Mouse (Mus musculus) embryonic facial prominence, embryonic 15.5 days (tissue): Measurements from ENCODE around the gene Taar2. TPM values are rescaled to one million over a fixed set of nuclear protein-coding genes. Genes with fewer than 3 reads are reported as not detected.

Source experiments
- ATAC-seq: fragments of 200-750 bp; cut with Nextera tagmentation; 2 replicates; pipeline ENCODE4 v1.8.0; 2017; ENCODE audit warnings: low read depth, moderate TSS enrichment; ENCODE audit not compliant: insufficient number of reproducible peaks, low FRiP score, low TSS enrichment
- H3K27ac ChIP-seq: fragments of 300-500 bp; sonication (generic); replicated peaks from 2 replicates; pipeline ENCODE4 v1.5.1; 2015; ENCODE audit warnings: mild to moderate bottlenecking, inconsistent platforms
- H3K27me3 ChIP-seq: fragments of 300-500 bp; sonication (generic); 2 replicates; pipeline ENCODE4 v1.6.1; 2015; ENCODE audit warnings: inconsistent platforms
- H3K36me3 ChIP-seq: fragments of 300-500 bp; sonication (generic); 2 replicates; pipeline ENCODE4 v1.6.1; 2015; ENCODE audit warnings: mild to moderate bottlenecking, inconsistent platforms
- H3K4me1 ChIP-seq: fragments of 300-500 bp; sonication (generic); 2 replicates; pipeline ENCODE4 v1.6.1; 2015; ENCODE audit warnings: inconsistent platforms
- H3K4me2 ChIP-seq: fragments of 300-500 bp; sonication (generic); replicated peaks from 2 replicates; pipeline ENCODE4 v1.6.1; 2015; ENCODE audit warnings: mild to moderate bottlenecking, inconsistent platforms
- H3K4me3 ChIP-seq: fragments of 300-500 bp; sonication (generic); replicated peaks from 2 replicates; pipeline ENCODE4 v1.5.1; 2015; ENCODE audit warnings: mild to moderate bottlenecking, inconsistent platforms
- H3K9ac ChIP-seq: fragments of 300-500 bp; sonication (generic); 2 replicates; pipeline ENCODE4 v1.6.1; 2015; ENCODE audit warnings: inconsistent platforms
- H3K9me3 ChIP-seq: fragments of 300-500 bp; sonication (generic); replicated peaks from 2 replicates; pipeline ENCODE4 v1.6.1; 2016; ENCODE audit warnings: inconsistent platforms
- WGBS: fragments of 180-500 bp; shearing (Covaris S2); methylation state at CpG from one replicate; pipeline ENCODE4 v1.1.7; 2015; 5-methylcytosine and 5-hydroxymethylcytosine counted together
- polyA plus RNA-seq: library from polyadenylated mRNA; unstranded; fragments of >200 nt; fragmentation: Nextera tagmentation; extraction: Ambion mirVana; gene quantifications from 2 replicates; pipeline ENCODE4 v1.2.1, GENCODE M21; 2015

Gene Taar2
- polyA plus RNA-seq, 1 experiment from 2014 or later: 0.75 TPM

DNA sequence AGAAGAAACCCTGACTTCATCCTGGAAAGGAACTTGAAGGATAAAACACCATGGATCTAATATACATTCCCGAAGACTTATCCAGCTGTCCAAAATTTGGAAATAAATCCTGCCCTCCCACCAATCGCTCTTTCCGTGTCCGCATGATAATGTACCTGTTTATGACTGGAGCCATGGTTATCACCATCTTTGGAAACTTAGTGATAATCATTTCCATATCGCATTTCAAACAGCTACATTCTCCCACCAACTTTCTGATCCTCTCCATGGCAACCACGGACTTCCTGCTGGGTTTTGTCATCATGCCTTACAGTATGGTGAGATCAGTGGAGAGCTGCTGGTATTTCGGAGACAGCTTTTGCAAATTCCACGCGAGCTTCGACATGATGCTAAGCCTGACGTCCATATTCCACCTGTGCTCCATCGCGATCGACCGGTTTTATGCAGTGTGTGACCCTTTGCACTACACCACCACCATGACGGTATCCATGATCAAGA lies 11.2 kb downstream of the Taar2 start, which contains the start of gene Taar3:
Gene Taar3 (plus strand): TSS at position 51 of the 498 bp plus-strand sequence.
- no peak within 1 kb of the TSS for H3K27ac ChIP-seq
- H3K9ac ChIP-seq: no peak within 1 kb of the TSS
- no peaks in the 10 kb centered on the region for H3K27me3 ChIP-seq
- H3K4me2 ChIP-seq: no peak within 1 kb of the TSS
- 81% methylated on average over 16 of the region's 16 CpGs for WGBS
- no peaks in the 10 kb centered on the region for H3K36me3 ChIP-seq
- H3K9me3 ChIP-seq: no peaks in the 10 kb centered on the region
- H3K4me3 ChIP-seq: no peak within 1 kb of the TSS
- no peak for ATAC-seq
- H3K4me1 ChIP-seq: no peaks in the 10 kb centered on the region

GRCm38 (mm10) chr10:23951714-23952113 lies 13.3 kb downstream of the Taar2 start:
- Histone ChIP-seq H3K27ac (no peak overlapping the region), H3K9ac (no peak overlapping the region), H3K36me3 (no peaks in the 10 kb centered on the region), H3K4me3 (no peak overlapping the region), H3K9me3 (no peaks in the 10 kb centered on the region), H3K27me3 (no peaks in the 10 kb centered on the region), H3K4me2 (no peak overlapping the region), H3K4me1 (no peaks in the 10 kb centered on the region)
- no peak for ATAC-seq
- 76% methylated on average over 6 of the region's 6 CpGs for WGBS

- no peak for ATAC-seq
- no peak overlapping the region for H3K4me3 ChIP-seq
- WGBS: 45% methylated on average over 3 of the region's 3 CpGs
- H3K9ac ChIP-seq: no peak overlapping the region
- H3K4me1 ChIP-seq: no peaks in the 10 kb centered on the region
- H3K36me3 ChIP-seq: no peaks in the 10 kb centered on the region
- H3K27me3 ChIP-seq: no peaks in the 10 kb centered on the region
- H3K9me3 ChIP-seq: no peaks in the 10 kb centered on the region
- no peak overlapping the region for H3K27ac ChIP-seq
- no peak overlapping the region for H3K4me2 ChIP-seq
These were observed 20.7 kb downstream of the Taar2 start for GRCm38 (mm10) chr10:23959071-23959470.

DNA sequence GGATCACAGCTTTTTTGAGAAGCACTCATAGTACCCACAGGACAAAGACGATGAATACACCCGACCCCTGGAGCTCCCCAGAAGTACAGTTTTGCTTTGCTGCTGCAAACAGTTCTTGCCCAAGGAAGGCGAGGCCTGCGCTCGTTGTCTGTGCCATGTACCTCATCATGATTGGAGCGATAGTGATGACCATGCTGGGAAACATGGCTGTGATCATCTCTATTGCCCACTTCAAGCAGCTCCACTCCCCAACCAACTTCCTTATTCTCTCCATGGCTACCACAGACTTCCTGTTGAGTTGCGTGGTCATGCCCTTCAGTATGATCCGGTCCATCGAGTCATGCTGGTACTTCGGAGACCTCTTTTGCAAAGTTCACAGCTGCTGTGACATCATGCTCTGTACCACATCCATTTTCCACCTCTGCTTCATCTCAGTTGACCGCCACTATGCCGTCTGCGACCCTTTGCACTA lies 22.1 kb downstream of the Taar2 start, which contains the start of gene Taar4:
Gene Taar4 (plus strand): TSS at position 51 of the 472 bp plus-strand sequence.
- Histone ChIP-seq H3K9me3 (no peaks in the 10 kb centered on the region), H3K4me3 (no peak within 1 kb of the TSS), H3K4me2 (no peak within 1 kb of the TSS), H3K9ac (no peak within 1 kb of the TSS), H3K27ac (no peak within 1 kb of the TSS), H3K36me3 (no peaks in the 10 kb centered on the region), H3K4me1 (no peaks in the 10 kb centered on the region), H3K27me3 (no peaks in the 10 kb centered on the region)
- WGBS: 96% methylated on average over 13 of the region's 13 CpGs
- ATAC-seq: no peak

DNA sequence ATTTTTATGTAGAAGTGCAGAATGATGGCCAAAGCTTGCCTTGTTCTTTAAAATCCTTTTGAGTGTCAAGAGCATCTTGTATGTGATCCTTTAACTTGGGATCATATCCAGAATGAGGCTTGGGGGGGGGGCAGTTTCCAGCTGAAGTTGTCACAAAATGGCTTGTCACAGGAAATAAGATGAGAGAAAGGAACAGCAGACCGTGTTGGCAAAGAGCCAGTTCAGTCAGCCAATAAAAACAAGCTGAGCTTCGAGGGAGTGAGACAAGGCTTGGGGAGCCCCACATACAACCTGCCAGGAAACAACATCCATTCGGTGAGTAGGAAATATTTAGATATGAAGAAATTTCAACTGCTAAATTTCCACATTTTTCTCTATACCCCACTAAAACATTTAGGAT lies 25.1 kb downstream of the Taar2 start:
- Histone ChIP-seq H3K9me3 (no peaks in the 10 kb centered on the region), H3K4me1 (no peaks in the 10 kb centered on the region), H3K4me3 (no peak overlapping the region), H3K27me3 (no peaks in the 10 kb centered on the region), H3K36me3 (no peaks in the 10 kb centered on the region), H3K4me2 (no peak overlapping the region), H3K27ac (no peak overlapping the region), H3K9ac (no peak overlapping the region)
- no peak for ATAC-seq
- WGBS: 41% methylated on average over 3 of the region's 3 CpGs

- Histone ChIP-seq H3K27me3 (no peaks in the 10 kb centered on the region), H3K4me2 (no peak overlapping the region), H3K36me3 (no peaks in the 10 kb centered on the region), H3K9me3 (no peaks in the 10 kb centered on the region), H3K4me1 (no peaks in the 10 kb centered on the region), H3K9ac (no peak overlapping the region), H3K4me3 (no peak overlapping the region), H3K27ac (no peak overlapping the region)
- 81% methylated on average over 6 of the region's 6 CpGs for WGBS
- ATAC-seq: no peak
These were observed 26.7 kb downstream of the Taar2 start for GRCm38 (mm10) chr10:23964921-23965610.

- no peak within 1 kb of the TSS for H3K4me3 ChIP-seq
- no peak within 1 kb of the TSS for H3K27ac ChIP-seq
- no peak within 1 kb of the TSS for H3K9ac ChIP-seq
- no peaks in the 10 kb centered on the region for H3K9me3 ChIP-seq
- no peak within 1 kb of the TSS for H3K4me2 ChIP-seq
- whole genome bisulfite sequencing: 88% methylated on average over 11 of the region's 11 CpGs
- no peaks in the 10 kb centered on the region for H3K36me3 ChIP-seq
- ATAC-seq: no peak
- no peaks in the 10 kb centered on the region for H3K4me1 ChIP-seq
- H3K27me3 ChIP-seq: no peaks in the 10 kb centered on the region
These were observed 32.3 kb downstream of the Taar2 start, which contains the start of gene Taar5 for GRCm38 (mm10) chr10:23970656-23971165. TSS of gene Taar5 (plus strand) at chr10:23970706.

DNA sequence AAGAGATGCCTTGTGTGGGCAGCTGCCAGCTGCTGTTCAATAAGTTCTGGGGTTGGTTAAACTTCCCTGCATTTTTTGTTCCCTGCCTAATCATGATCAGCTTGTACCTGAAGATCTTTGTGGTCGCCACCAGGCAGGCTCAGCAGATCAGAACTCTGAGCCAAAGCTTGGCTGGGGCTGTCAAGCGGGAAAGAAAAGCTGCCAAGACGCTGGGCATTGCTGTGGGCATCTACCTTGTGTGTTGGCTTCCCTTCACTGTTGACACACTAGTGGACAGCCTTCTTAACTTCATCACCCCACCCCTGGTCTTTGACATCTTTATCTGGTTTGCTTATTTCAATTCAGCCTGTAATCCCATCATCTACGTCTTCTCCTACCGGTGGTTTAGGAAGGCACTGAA lies 32.9 kb downstream of the Taar2 start:
- Histone ChIP-seq H3K9me3 (no peaks in the 10 kb centered on the region), H3K36me3 (no peaks in the 10 kb centered on the region), H3K9ac (no peak overlapping the region), H3K27me3 (no peaks in the 10 kb centered on the region), H3K27ac (no peak overlapping the region), H3K4me1 (no peaks in the 10 kb centered on the region), H3K4me2 (no peak overlapping the region), H3K4me3 (no peak overlapping the region)
- WGBS: 81% methylated on average over 5 of the region's 5 CpGs
- ATAC-seq: no peak

DNA sequence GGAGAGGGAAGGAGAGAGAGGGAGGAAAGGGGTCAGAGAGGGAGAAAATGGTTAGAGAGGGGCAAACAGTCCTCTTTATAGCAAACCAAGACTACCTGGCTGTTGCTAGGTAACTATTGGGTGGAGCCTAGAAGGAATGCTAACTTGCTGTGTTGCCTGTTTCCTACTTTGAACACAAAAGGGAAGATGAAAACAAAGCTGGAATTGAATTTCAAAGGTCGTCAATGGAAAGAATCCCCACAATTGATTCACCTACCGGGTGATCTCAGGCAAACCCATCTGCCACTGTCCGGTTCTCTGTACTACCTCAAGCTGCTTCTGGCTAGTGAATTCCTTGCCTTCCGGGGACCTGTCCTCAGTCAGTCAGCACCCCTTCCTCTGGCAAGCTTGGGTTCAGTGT lies 39.6 kb downstream of the Taar2 start:
- 50% methylated on average over 4 of the region's 4 CpGs for WGBS
- no peaks in the 10 kb centered on the region for H3K36me3 ChIP-seq
- no peaks in the 10 kb centered on the region for H3K4me1 ChIP-seq

GRCm38 (mm10) chr10:23978901-23979705 lies 40.7 kb downstream of the Taar2 start:
- no peak for ATAC-seq

More for the DNA sequence above, 39.6 kb downstream of the Taar2 start:
- Histone ChIP-seq H3K27ac (no peak overlapping the region), H3K9ac (no peak overlapping the region), H3K4me2 (no peak overlapping the region), H3K4me3 (no peak overlapping the region), H3K27me3 (no peaks in the 10 kb centered on the region), H3K9me3 (no peaks in the 10 kb centered on the region)
- no peak for ATAC-seq

DNA sequence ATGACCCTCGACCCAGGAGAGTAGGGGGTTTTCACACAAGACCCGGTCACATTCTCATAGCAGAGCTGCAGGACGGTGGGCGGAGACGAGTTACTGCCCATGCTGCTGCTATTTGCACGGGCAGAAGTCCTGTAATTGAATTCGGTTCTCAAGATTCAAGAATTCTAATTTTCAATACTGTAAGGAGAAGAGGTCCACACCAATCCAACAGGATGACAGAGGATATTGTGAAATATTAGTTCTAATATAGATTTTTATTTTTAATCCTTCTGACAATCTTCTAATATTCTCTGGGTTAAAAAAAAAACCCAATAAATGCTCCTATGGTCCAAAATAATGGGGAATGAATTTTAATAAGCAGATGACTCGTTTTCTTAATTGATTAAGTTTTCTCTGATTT lies 47.2 kb downstream of the Taar2 start, which contains the start of gene Taar6:
Gene Taar6 (minus strand): TSS at position 101 of the 400 bp plus-strand sequence.
- Histone ChIP-seq H3K27ac (no peak within 1 kb of the TSS), H3K4me3 (no peak within 1 kb of the TSS), H3K36me3 (no peaks in the 10 kb centered on the region), H3K4me2 (no peak within 1 kb of the TSS), H3K27me3 (no peaks in the 10 kb centered on the region), H3K9me3 (no peaks in the 10 kb centered on the region), H3K9ac (no peak within 1 kb of the TSS), H3K4me1 (no peaks in the 10 kb centered on the region)
- no peak for ATAC-seq
- WGBS: 76% methylated on average over 8 of the region's 8 CpGs

More at GRCm38 (mm10) chr10:23978901-23979705, 40.7 kb downstream of the Taar2 start:
- Histone ChIP-seq H3K4me2 (no peak overlapping the region), H3K4me1 (no peaks in the 10 kb centered on the region), H3K27me3 (no peaks in the 10 kb centered on the region), H3K36me3 (no peaks in the 10 kb centered on the region), H3K9ac (no peak overlapping the region), H3K9me3 (no peaks in the 10 kb centered on the region), H3K4me3 (no peak overlapping the region), H3K27ac (no peak overlapping the region)
- WGBS: 42% methylated on average over 16 of the region's 16 CpGs
